Mouse (Mus musculus) limb, embryonic 11.5 days (tissue): ENCODE results near the gene Rsg1. TPM values are rescaled to one million over a fixed set of nuclear protein-coding genes. Genes with fewer than 3 reads are reported as not detected.

Experiments
- ATAC-seq: fragments of 200-750 bp; cut with Nextera tagmentation; 2 replicates; pipeline ENCODE4 v1.8.0; 2017; ENCODE audit warnings: low read depth; ENCODE audit not compliant: insufficient number of reproducible peaks, low FRiP score, low TSS enrichment
- DNase-seq: peaks from one replicate; pipeline ENCODE4 v3.0.0-alpha.2; 2015; ENCODE audit warnings: low spot score
- H3K27ac ChIP-seq: fragments of 300-500 bp; sonication (generic); replicated peaks from 2 replicates; pipeline ENCODE4 v1.5.1; 2014; ENCODE audit warnings: low read depth, mild to moderate bottlenecking, low read length
- H3K27me3 ChIP-seq: fragments of 300-500 bp; sonication (generic); 2 replicates; pipeline ENCODE4 v1.6.1; 2014; ENCODE audit warnings: mild to moderate bottlenecking, low read length, mixed read lengths; ENCODE audit not compliant: control insufficient read depth, insufficient read depth
- H3K36me3 ChIP-seq: fragments of 300-500 bp; sonication (generic); 2 replicates; pipeline ENCODE4 v1.6.1; 2014; ENCODE audit warnings: mild to moderate bottlenecking, low read length, moderate library complexity, mixed read lengths; ENCODE audit not compliant: control insufficient read depth, insufficient read depth
- H3K4me1 ChIP-seq: fragments of 300-500 bp; sonication (generic); 2 replicates; pipeline ENCODE4 v1.6.1; 2014; ENCODE audit warnings: low read length, mixed read lengths; ENCODE audit not compliant: control insufficient read depth, insufficient read depth
- H3K4me2 ChIP-seq: fragments of 300-500 bp; sonication (generic); 2 replicates; pipeline ENCODE4 v1.6.1; 2014; ENCODE audit warnings: low read depth, mild to moderate bottlenecking, moderate library complexity; ENCODE audit not compliant: severe bottlenecking
- H3K4me3 ChIP-seq: fragments of 300-500 bp; sonication (generic); 2 replicates; pipeline ENCODE4 v1.5.1; 2014; ENCODE audit warnings: low read depth, low read length
- H3K9ac ChIP-seq: fragments of 300-500 bp; sonication (generic); 2 replicates; pipeline ENCODE4 v1.6.1; 2014; ENCODE audit warnings: mild to moderate bottlenecking, low read length
- H3K9me3 ChIP-seq: fragments of 300-500 bp; sonication (generic); 2 replicates; pipeline ENCODE4 v1.6.1; 2016; ENCODE audit warnings: low read length; ENCODE audit not compliant: control insufficient read depth
- WGBS: fragments of 180-500 bp; shearing (Covaris S2); extraction: QIAGEN DNeasy Blood & Tissue Kit; methylation state at CpG from one replicate; pipeline ENCODE4 v1.1.7; 2014; 5-methylcytosine and 5-hydroxymethylcytosine counted together
- polyA plus RNA-seq: library from polyadenylated mRNA; unstranded; fragments of >200 nt; fragmentation: Nextera tagmentation; extraction: Ambion mirVana; gene quantifications from 2 replicates; pipeline ENCODE4 v1.2.1, GENCODE M21; 2014

The Rsg1 gene
- polyA plus RNA-seq, 1 experiment from 2014 or later: 5.3 TPM

DNA sequence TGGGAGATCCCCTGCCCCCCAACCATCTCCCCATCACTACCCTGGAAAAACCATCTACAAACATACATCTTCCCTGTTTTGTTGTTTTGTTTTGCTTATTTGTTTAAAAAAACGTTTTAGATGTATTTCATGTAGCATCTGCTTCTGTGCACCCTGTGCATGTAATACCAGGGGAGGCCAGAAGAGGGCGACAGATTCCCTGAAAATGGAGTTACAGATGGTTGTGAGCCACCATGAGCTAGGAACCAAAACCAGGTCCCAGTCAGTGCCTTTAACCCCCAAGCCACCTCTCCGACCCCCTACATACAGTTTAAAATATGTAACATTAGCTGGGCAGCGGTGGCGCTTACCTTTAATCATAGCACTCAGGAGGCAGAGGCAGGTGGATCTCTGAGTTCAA, 43.7 kb downstream of the Rsg1 start:
- no peak overlapping the region for H3K27ac ChIP-seq
- no peak overlapping the region for H3K4me2 ChIP-seq
- H3K27me3 ChIP-seq: no peaks in the 10 kb centered on the region
- H3K36me3 ChIP-seq: no peaks in the 10 kb centered on the region
- ATAC-seq (no peak), DNase-seq (no peak)
- H3K4me3 ChIP-seq: no peak overlapping the region
- H3K9ac ChIP-seq: no peak overlapping the region
- WGBS: 66% methylated on average over 5 of the region's 5 CpGs
- no peaks in the 10 kb centered on the region for H3K4me1 ChIP-seq
- no peaks in the 10 kb centered on the region for H3K9me3 ChIP-seq

DNA sequence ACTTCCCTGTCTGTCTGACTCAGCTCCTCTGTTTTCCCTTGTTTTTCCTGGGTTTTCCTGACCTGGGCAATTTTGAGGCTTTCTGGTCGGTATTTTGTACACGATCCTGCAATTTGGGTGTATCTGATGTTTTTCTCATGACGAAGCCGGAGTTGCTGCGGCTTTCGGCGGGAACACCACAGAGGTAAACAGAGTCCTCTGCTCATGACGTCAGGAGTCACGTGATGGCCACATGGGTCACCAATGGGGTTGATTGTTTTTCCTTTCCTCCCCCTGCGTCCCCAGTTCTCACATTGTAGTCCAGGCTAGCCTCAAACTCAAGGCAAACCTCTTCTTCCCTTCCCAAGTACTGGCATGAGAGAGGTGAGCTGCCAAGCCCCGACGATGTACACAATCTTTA, 45.7 kb downstream of the Rsg1 start:
- Histone ChIP-seq H3K36me3 (no peaks in the 10 kb centered on the region), H3K4me2 (no peak overlapping the region)

DNA sequence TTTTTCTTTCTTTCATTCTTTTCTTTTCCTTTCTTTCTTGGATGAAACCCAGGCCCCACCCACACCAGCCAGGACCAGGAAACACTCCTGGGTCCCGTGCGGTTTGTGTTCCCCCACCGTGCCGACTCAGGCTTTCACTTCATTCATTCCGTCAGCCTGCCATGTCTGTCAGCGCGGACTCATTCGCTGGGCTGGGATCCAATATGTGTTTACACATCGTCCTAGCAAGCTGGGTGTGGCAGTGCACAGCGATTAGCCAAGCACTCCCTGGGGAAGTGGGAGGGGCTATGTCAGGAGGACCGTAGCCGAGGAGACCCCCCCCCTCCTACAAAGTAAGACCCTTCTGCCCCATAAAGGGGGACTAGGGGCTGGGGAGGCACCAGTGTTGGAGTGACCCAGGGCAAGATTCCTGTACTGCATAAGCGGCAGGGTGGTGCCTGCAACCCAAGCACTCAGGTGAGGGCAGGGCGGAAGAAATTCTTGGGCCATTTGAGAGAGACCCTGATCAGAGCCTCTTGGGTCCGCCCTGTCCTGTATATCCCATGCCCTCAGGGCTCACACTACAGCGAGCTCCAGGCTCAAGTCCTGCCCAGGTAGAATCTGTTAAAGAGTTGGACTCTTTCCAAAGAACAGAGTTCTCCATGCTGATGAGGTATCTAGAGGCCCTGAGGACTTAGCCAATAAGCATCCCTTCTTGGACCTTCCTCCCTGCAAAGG, 46.4 kb downstream of the Rsg1 start:
- Histone ChIP-seq H3K4me3 (no peak overlapping the region), H3K4me2 (no peak overlapping the region), H3K4me1 (no peaks in the 10 kb centered on the region), H3K27me3 (no peaks in the 10 kb centered on the region), H3K27ac (no peak overlapping the region), H3K36me3 (no peaks in the 10 kb centered on the region), H3K9ac (no peak overlapping the region), H3K9me3 (no peaks in the 10 kb centered on the region)
- ATAC-seq (no peak), DNase-seq (no peak)
- 75% methylated on average over 16 of the region's 16 CpGs for WGBS

More for the DNA sequence above, 45.7 kb downstream of the Rsg1 start:
- Histone ChIP-seq H3K9ac (no peak overlapping the region), H3K4me1 (no peaks in the 10 kb centered on the region), H3K9me3 (no peaks in the 10 kb centered on the region), H3K4me3 (no peak overlapping the region), H3K27me3 (no peaks in the 10 kb centered on the region), H3K27ac (no peak overlapping the region)
- no peak for ATAC-seq
- 87% methylated on average over 12 of the region's 12 CpGs for WGBS
- DNase-seq: no peak

DNA sequence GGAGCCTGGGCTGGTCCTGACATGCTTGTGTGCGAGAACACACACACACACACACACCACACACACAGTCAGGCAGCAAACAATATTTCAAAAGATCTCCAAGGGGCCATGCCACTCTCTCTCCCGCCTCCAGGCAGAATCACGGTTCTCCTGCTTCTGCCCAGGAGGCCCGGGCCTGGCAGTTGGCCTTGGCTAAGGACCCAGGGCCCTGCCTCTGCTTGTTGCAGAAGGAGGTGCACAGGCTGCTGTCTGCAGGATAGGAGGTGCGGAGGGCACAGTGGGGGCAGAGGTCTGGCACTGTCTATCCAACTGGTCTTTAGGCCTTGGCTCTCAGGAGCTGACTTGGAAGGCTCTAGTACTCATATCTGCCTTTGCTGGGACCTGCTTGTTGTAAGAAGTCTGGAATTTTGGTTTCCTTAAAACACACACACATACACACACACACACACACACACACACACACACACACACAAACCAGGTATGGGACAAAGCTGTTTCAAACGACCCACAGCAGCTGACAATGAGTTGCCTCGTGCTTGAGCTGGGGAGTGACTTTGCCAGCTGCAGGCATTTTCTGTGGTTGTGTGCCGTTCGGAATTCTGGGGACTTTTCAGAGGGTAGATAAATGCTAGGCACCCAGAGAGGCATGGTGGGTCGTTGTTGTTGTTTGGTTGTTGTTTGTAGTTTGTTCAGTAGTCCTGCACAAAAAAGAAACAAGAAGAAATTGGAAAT, 49.3 kb downstream of the Rsg1 start:
- no peak overlapping the region for H3K27ac ChIP-seq
- H3K9ac ChIP-seq: no peak overlapping the region
- no peak overlapping the region for H3K4me3 ChIP-seq
- H3K27me3 ChIP-seq: no peaks in the 10 kb centered on the region
- ATAC-seq (no peak), DNase-seq (no peak)
- no peaks in the 10 kb centered on the region for H3K4me1 ChIP-seq
- H3K36me3 ChIP-seq: no peaks in the 10 kb centered on the region
- no peak overlapping the region for H3K4me2 ChIP-seq
- H3K9me3 ChIP-seq: peaks cover under 1% of the 10 kb centered on the region; the same call in 1 of the 2 replicates
- WGBS: 73% methylated on average over 10 of the region's 10 CpGs

DNA sequence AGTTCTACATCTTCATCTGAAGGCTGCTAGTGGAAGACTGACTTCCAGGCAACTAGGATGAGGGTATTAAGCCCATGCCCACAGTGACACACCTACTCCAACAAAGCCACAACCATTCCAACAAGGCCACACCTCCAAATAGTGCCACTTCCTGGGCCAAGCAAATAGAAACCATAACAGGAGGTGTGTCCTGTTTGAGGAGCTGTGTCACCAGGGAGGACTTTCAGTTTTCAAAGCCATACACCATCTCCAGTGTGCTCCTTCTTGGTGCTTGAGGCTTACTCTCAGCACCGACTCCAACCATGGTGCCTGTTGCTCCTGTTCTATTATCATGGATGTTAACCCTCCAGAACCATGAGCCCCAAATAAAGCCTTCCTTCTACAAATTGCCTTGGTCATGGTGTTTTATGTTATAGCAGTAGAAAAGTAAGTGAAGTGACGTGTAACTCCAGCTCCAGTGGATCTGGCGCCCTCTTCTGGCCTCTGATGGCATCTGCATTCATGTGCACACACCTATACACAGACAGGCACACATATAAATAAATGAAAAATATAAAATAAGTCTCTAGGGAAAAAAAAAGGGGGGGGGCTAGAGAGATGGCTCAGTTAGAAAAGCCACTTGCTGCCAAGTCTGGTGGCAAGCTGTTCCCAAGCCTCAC, 52.4 kb downstream of the Rsg1 start:
- DNase-seq: no peak
- WGBS: 89% methylated on average over 3 of the region's 3 CpGs
- no peaks in the 10 kb centered on the region for H3K4me1 ChIP-seq
- H3K4me2 ChIP-seq: no peak overlapping the region
- no peak overlapping the region for H3K27ac ChIP-seq
- no peak overlapping the region for H3K4me3 ChIP-seq
- H3K9me3 ChIP-seq: peaks cover 3% of the 10 kb centered on the region; the same call in 1 of the 2 replicates
- ATAC-seq: no peak
- H3K9ac ChIP-seq: no peak overlapping the region
- H3K36me3 ChIP-seq: no peaks in the 10 kb centered on the region
- H3K27me3 ChIP-seq: no peaks in the 10 kb centered on the region

DNA sequence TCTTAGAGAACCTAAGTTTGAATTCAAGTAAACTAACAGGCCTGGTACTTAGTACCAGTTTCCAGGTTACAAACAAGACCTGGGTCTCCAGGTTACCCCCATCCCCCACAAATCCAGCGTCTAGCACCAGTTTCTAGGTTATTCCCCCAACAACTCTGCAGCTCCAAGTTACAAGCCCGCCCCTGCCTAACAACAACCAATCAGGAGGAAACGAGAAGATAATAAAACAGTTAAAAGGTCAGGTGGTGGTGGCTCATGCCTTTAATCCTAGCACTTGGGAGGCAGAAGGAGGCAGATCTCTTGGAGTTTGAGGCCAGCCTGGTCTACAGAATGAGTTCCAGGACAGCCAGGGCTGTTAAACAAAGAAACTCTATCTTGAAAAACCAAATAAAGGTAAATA, 53.5 kb downstream of the Rsg1 start:
- Histone ChIP-seq H3K27ac (no peak overlapping the region), H3K4me1 (no peaks in the 10 kb centered on the region), H3K36me3 (no peaks in the 10 kb centered on the region), H3K27me3 (no peaks in the 10 kb centered on the region), H3K9me3 (peaks cover 3% of the 10 kb centered on the region; the same call in 1 of the 2 replicates), H3K9ac (no peak overlapping the region), H3K4me3 (no peak overlapping the region), H3K4me2 (no peak overlapping the region)
- no peak for ATAC-seq
- WGBS: 62% methylated on average over 3 of the region's 3 CpGs
- DNase-seq: no peak

DNA sequence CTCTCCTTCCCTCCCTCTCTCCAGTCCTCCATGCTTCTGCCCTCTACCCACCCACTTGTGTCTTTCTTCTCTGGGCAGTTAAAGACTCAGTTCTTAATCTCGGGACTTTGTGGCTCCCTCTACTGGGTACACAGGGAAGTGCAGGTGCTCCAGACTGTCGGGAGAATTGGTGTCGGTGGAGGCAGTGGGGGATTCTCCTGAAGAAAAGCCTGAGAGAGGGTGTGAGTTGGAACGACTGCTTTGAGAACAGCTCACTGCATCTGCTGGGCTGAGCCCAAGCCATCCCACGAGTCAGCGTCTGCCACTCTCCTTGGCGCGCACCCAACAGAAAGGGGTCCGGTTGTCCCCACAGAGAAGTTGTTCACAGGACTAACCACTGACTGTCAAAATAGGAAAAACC, 54.1 kb downstream of the Rsg1 start:
- no peaks in the 10 kb centered on the region for H3K4me1 ChIP-seq
- DNase-seq: peak; percentile 80
- no peaks in the 10 kb centered on the region for H3K27me3 ChIP-seq
- no peak for ATAC-seq
- H3K9ac ChIP-seq: no peak overlapping the region
- H3K4me2 ChIP-seq: no peak overlapping the region
- WGBS: 52% methylated on average over 9 of the region's 9 CpGs
- no peak overlapping the region for H3K27ac ChIP-seq
- no peak overlapping the region for H3K4me3 ChIP-seq
- H3K36me3 ChIP-seq: no peaks in the 10 kb centered on the region
- H3K9me3 ChIP-seq: peaks cover 3% of the 10 kb centered on the region; the same call in 1 of the 2 replicates

DNA sequence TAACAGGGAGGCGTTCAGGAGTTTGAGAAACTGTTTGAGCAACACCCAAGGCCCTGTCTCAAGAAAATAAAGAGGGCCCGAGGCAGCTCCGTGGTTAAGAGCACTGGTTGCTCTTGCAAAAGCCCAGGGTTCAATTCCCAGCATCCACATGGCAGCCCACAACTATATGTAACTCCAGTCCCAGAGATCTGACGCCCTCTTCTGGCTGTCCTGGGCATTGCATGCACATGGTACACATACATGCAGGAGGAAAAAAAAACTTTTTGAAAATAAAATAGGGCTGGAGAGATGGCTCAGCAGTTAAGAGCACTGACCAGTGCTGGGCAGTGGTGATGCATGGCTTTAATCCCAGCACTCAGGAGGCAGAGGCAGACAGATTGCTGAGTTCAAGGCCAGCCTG, 54.6 kb downstream of the Rsg1 start:
- Histone ChIP-seq H3K4me3 (no peak overlapping the region), H3K4me1 (no peaks in the 10 kb centered on the region), H3K4me2 (no peak overlapping the region), H3K27ac (no peak overlapping the region), H3K9me3 (peaks cover 3% of the 10 kb centered on the region; the same call in 1 of the 2 replicates), H3K36me3 (no peaks in the 10 kb centered on the region), H3K9ac (no peak overlapping the region), H3K27me3 (no peaks in the 10 kb centered on the region)
- DNase-seq: no peak
- ATAC-seq: no peak
- WGBS: 86% methylated on average over 4 of the region's 4 CpGs
